Mouse (Mus musculus) E14TG2a.4 (cell line): Measurements from ENCODE around the gene Slc13a4.

ENCODE experiments used
- H3K27me3 ChIP-seq: 2 replicates; pipeline ENCODE4 v1.6.1; 2014; ENCODE audit warnings: low read length, control low read depth; ENCODE audit not compliant: insufficient read depth
- H3K36me3 ChIP-seq: 2 replicates; pipeline ENCODE4 v1.6.1; 2014; ENCODE audit warnings: low read length, control low read depth; ENCODE audit not compliant: insufficient read depth
- H3K4me1 ChIP-seq: replicated peaks from 2 replicates; pipeline ENCODE4 v1.6.1; 2014; ENCODE audit warnings: low read depth, low read length, control low read depth
- H3K4me3 ChIP-seq: replicated peaks from 2 replicates; pipeline ENCODE4 v1.5.1; 2014; ENCODE audit warnings: mild to moderate bottlenecking, low read length
- H3K9me3 ChIP-seq: 2 replicates; pipeline ENCODE4 v1.6.1; 2014; ENCODE audit warnings: low read length, control low read depth
- CTCF ChIP-seq: conservative IDR thresholded peaks from 2 replicates; pipeline ENCODE4 v1.5.1; 2014; ENCODE audit warnings: low read length
- NANOG ChIP-seq: IDR thresholded peaks from 2 replicates; pipeline ENCODE4 v1.6.1; 2014; ENCODE audit warnings: borderline replicate concordance, low read length, mixed read lengths
- POU5F1 ChIP-seq: IDR thresholded peaks from 2 replicates; pipeline ENCODE4 v1.6.1; 2014; ENCODE audit warnings: low read length, borderline replicate concordance

Slc13a4 gene

DNA sequence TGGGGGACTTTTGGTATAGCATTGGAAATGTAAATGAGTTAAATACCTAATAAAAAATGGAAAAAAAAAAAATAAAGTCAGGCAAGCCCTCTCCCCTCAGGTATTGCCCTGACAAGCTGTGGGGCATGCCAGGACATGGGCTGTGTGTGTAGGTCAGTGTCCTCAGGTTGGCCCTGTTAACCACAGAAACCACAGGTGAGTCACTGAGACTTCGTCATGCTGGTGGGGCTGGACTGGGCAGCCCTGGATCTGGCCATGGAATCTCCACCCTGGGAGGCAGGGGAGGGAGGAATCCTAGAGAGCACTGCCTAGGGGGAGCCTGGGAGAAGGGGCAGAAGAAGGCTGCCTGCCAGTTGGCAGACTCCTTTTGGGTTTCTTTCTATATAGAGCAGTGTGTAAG lies 15.1 kb upstream of the Slc13a4 start:
- Histone ChIP-seq H3K4me3 (no peak overlapping the region), H3K36me3 (no peaks in the 10 kb centered on the region), H3K9me3 (peaks cover 8% of the 10 kb centered on the region), H3K27me3 (peaks cover 22% of the 10 kb centered on the region), H3K4me1 (peaks cover 8% of the 10 kb centered on the region; the same call in 1 of the 2 replicates)
- TF ChIP-seq POU5F1 (no peak), NANOG (no peak), CTCF (no peak)

GRCm38 (mm10) chr6:35321105-35321504 lies 13.2 kb upstream of the Slc13a4 start:
- Histone ChIP-seq H3K27me3 (peaks cover 19% of the 10 kb centered on the region), H3K4me3 (no peak overlapping the region), H3K4me1 (peaks cover 5% of the 10 kb centered on the region; the same call in 1 of the 2 replicates), H3K36me3 (no peaks in the 10 kb centered on the region), H3K9me3 (peaks cover 15% of the 10 kb centered on the region)
- TF ChIP-seq POU5F1: no peak
- no peak for TF ChIP-seq NANOG
- TF ChIP-seq CTCF: no peak

DNA sequence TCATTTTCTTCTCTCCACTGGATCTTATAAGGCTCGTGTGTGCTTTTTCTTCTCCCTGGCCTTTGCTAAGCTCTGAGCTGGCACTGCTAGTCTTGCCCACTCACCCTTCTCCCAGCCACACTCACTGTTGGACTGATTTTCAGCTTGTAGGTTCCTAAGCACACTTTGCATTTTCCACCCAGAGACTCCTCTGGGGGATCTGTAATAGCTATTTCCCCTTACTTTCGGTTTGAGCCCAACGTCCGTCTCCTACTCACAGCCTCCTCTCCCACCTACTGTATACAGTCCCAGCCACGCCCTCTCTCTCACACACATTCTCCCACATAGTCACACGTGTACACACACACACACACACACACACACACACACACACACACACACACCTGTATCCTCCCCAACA lies 11.9 kb upstream of the Slc13a4 start:
- Histone ChIP-seq H3K4me3 (no peak overlapping the region), H3K4me1 (no peaks in the 10 kb centered on the region), H3K27me3 (peaks cover 8% of the 10 kb centered on the region), H3K9me3 (peaks cover 15% of the 10 kb centered on the region), H3K36me3 (no peaks in the 10 kb centered on the region)
- TF ChIP-seq POU5F1 (no peak), CTCF (no peak), NANOG (no peak)

GRCm38 (mm10) chr6:35313520-35313919 lies 5.6 kb upstream of the Slc13a4 start:
- no peaks in the 10 kb centered on the region for H3K36me3 ChIP-seq
- peaks cover under 1% of the 10 kb centered on the region for H3K4me1 ChIP-seq
- no peak overlapping the region for H3K4me3 ChIP-seq
- H3K9me3 ChIP-seq: peaks cover 12% of the 10 kb centered on the region
- TF ChIP-seq CTCF: no peak
- TF ChIP-seq POU5F1: no peak
- TF ChIP-seq NANOG: no peak
- H3K27me3 ChIP-seq: peaks cover 4% of the 10 kb centered on the region; the same call in 1 of the 2 replicates

DNA sequence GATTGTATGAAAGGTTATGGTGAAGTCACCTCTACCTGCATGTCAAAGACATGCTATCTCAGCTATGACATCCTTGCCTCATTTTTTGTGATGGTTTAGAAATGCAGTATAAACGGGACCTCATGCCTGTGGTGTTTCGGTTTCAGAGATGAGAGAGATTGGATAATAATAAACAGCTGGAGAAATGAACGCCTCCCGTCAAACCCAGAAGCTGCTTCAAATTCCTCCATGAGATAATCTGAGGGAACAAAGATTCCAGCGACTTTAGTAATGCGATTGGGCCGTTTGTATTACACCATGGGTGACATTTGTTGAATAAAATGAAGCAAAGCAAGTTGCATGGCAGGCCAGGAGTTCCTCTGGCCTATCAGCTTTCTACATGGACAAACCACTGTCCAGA lies 1.5 kb upstream of the Slc13a4 start:
- Histone ChIP-seq H3K4me1 (peaks cover 14% of the 10 kb centered on the region), H3K27me3 (peaks cover 4% of the 10 kb centered on the region; the same call in 1 of the 2 replicates), H3K9me3 (no peaks in the 10 kb centered on the region), H3K36me3 (no peaks in the 10 kb centered on the region), H3K4me3 (no peak overlapping the region)
- TF ChIP-seq POU5F1 (no peak), CTCF (no peak), NANOG (no peak)

- no peak overlapping the region for H3K4me3 ChIP-seq
- peaks cover 14% of the 10 kb centered on the region for H3K4me1 ChIP-seq
- H3K36me3 ChIP-seq: no peaks in the 10 kb centered on the region
- no peak for TF ChIP-seq POU5F1
- no peak for TF ChIP-seq CTCF
- no peak for TF ChIP-seq NANOG
- H3K9me3 ChIP-seq: no peaks in the 10 kb centered on the region
- H3K27me3 ChIP-seq: peaks cover 3% of the 10 kb centered on the region; the same call in 1 of the 2 replicates
These were observed 795 bp downstream of the Slc13a4 start for GRCm38 (mm10) chr6:35307136-35307535.

GRCm38 (mm10) chr6:35303355-35303900 lies 4.5 kb downstream of the Slc13a4 start:
- H3K4me1 ChIP-seq: peaks cover 12% of the 10 kb centered on the region
- no peaks in the 10 kb centered on the region for H3K36me3 ChIP-seq
- no peaks in the 10 kb centered on the region for H3K9me3 ChIP-seq
- no peak for TF ChIP-seq POU5F1
- TF ChIP-seq CTCF: no peak
- no peak for TF ChIP-seq NANOG
- H3K4me3 ChIP-seq: no peak overlapping the region
- peaks cover 5% of the 10 kb centered on the region; the same call in 1 of the 2 replicates for H3K27me3 ChIP-seq

DNA sequence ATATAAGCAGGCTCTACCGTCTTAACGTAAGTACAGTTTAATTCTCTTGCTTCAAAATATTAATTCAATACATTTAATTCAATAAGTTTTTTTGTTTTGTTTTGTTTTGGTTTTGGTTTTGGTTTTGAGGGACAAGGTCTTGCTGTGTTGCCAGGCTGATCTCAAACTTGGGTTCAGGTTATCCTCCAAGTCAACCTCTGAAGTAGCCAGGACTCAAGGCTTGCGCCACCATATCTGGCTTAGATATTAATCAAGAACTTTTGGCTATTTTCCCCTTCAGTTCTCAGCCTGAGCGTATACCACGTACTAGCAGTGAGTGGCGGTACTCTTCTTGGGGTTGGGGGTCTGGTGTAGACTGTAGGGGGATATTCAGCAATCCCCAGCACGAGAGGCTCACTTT lies 5.3 kb downstream of the Slc13a4 start:
- Histone ChIP-seq H3K27me3 (peaks cover 9% of the 10 kb centered on the region; the same call in 1 of the 2 replicates), H3K4me1 (0 out of 2 replicates have a peak, but pooled peaks cover 5% of the 10 kb centered on the region), H3K4me3 (no peak overlapping the region), H3K9me3 (no peaks in the 10 kb centered on the region), H3K36me3 (no peaks in the 10 kb centered on the region)
- TF ChIP-seq POU5F1: no peak
- no peak for TF ChIP-seq NANOG
- no peak for TF ChIP-seq CTCF

DNA sequence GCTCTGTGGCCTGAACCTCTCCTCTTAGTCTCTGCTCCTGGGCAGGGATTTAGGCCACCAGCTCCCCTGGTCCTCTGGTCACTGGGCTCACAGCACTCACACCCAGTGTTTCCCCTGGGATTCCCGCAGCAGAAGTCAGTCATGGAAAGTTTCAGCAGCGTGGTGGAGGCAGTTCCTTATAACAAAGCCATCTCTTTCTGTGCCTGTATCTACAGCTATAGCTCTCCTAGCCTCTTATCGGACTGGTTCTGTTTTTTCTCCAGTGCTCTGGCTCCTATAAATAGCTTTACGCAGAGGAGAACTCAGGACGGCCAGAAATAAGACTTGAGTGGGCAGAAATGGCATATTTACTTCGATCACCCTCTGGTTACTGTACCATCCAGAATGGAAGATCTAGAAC lies 9.6 kb downstream of the Slc13a4 start:
- peaks cover 13% of the 10 kb centered on the region; the same call in 1 of the 2 replicates for H3K27me3 ChIP-seq
- H3K4me3 ChIP-seq: no peak overlapping the region
- H3K36me3 ChIP-seq: no peaks in the 10 kb centered on the region
- peaks cover 8% of the 10 kb centered on the region for H3K4me1 ChIP-seq
- no peaks in the 10 kb centered on the region for H3K9me3 ChIP-seq
- TF ChIP-seq NANOG (no peak), CTCF (no peak), POU5F1 (no peak)
